Mouse (Mus musculus): ENCODE measurements around the gene Slc7a9.

GRCm38 (mm10) chr7:35460971-35461370, 12.4 kb downstream of the Slc7a9 start:
- TF ChIP-seq POLR2A (IDR thresholded peaks at IDR 0.05; ENCODE audit: insufficient read depth, low read depth, low read length), result no peak
- TF ChIP-seq CTCF (IDR thresholded peaks at IDR 0.05; ENCODE audit: insufficient read depth, low read depth, low read length), result no peak

Data from olfactory bulb, adult 2 months (tissue).